In the genomic region with DNA sequence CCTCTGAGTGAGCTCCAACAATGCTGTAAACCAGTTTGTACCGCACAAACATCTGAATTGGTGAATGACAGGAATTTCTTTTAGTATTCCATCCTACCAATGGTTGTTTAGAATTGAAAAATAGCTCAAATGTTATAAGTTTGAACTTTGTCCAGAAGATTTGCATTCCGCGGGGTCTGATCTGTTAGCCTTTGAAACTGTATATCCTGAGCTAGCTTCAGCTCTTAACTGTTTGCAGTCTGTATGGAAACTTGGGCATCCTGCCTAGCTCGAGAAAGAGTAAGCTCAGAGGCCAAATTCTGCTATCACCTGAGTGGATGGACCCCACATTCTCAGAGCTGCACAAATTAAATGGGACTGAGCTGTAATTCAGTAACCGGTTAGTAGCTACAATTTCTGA, we compare ENCODE assay signal across 8 mouse cellular contexts. TPM values are rescaled to one million over a fixed set of nuclear protein-coding genes. Genes with fewer than 3 reads are reported as not detected.
DNase-seq lines count a peak whose midpoint lies in the region; ATAC-seq lines count a peak whose summit lies in the region.
"Had no signal": no experiment of that assay in that cellular context is flagged by ENCODE, and none has a peak within 500 bp of the region (broad histone marks: within the 10 kb centered on the region; RNA-seq: fewer than 3 reads in every experiment).

No protein-coding gene starts in this region.

- H3K9ac ChIP-seq in liver, embryonic 15.5 days = no peak overlapping the region

- H3K27ac ChIP-seq in liver, embryonic 15.5 days (replicated peaks) = no peak overlapping the region

- WGBS in liver, embryonic 15.5 days (ENCODE audit: insufficient replicate concordance) = 71% methylated on average over 5 of the region's 5 CpGs

- H3K27me3 ChIP-seq in megakaryocyte, embryonic 14.5 days (replicated peaks) = no peaks in the 10 kb centered on the region
- H3K27me3 ChIP-seq in liver, embryonic 15.5 days = no peaks in the 10 kb centered on the region
- H3K27me3 ChIP-seq: Patski had no signal

- H3K4me2 ChIP-seq in liver, embryonic 15.5 days = 0 out of 2 replicates have a peak overlapping the region, but pooled peaks have one; percentile 97

- peaks cover 54% of the 10 kb centered on the region for H3K36me3 ChIP-seq in megakaryocyte, embryonic 14.5 days (replicated peaks; ENCODE audit: low read length)
- H3K36me3 ChIP-seq in liver, embryonic 15.5 days (replicated peaks) = peaks cover 29% of the 10 kb centered on the region

- peaks cover 73% of the 10 kb centered on the region for H3K4me1 ChIP-seq in megakaryocyte, embryonic 14.5 days
- H3K4me1 ChIP-seq in liver, embryonic 15.5 days (replicated peaks) = peaks cover 42% of the 10 kb centered on the region

- no peak for ATAC-seq in megakaryocyte, adult 5-6 weeks (ENCODE audit: poor library complexity, severe bottlenecking)
- no peak for ATAC-seq in liver, embryonic 15.5 days (ENCODE audit: insufficient read depth)
- ATAC-seq: Patski had no signal

- peak; percentile 7 for DNase-seq in heart, postnatal 4 days
- DNase-seq in ovary, postnatal 10 days (ENCODE audit: low spot score) = no peak
- DNase-seq in left cerebral cortex, adult 9 months (ENCODE audit: low spot score in 2 of 2) = no peak
- no peak for DNase-seq in right cerebral cortex, postnatal 36 days (ENCODE audit: low spot score in 2 of 2)

- no peaks in the 10 kb centered on the region for H3K9me3 ChIP-seq in megakaryocyte, embryonic 14.5 days
- no peaks in the 10 kb centered on the region for H3K9me3 ChIP-seq in liver, embryonic 15.5 days (replicated peaks)

- H3K4me3 ChIP-seq in megakaryocyte, embryonic 14.5 days (replicated peaks) = peak overlapping the region; percentile 93
- H3K4me3 ChIP-seq in liver, embryonic 15.5 days (replicated peaks) = no peak overlapping the region

RNA-seq across cellular contexts. Expression of a gene that starts 3.0 kb away (rescaled TPM):
- polyA plus RNA-seq in megakaryocyte, embryonic 14.5 days (2012; ENCODE audit: insufficient read depth, low replicate concordance) = 5.8 and 9.9 TPM in 2 replicates
- total RNA-seq in megakaryocyte, adult 5-6 weeks (2015) = 46.4 and 55.3 TPM in 2 replicates
- 22.6 and 25.0 TPM in 2 replicates for total RNA-seq in megakaryocyte, adult 5-6 weeks (2017)
- total RNA-seq in heart, postnatal 4 days (2021) = 10 to 100 TPM; 36.7 to 41.3 TPM
- 8.3 and 8.6 TPM in 2 replicates for polyA plus RNA-seq in liver, embryonic 15.5 days (2015; fragmentation: Nextera tagmentation; extraction: Ambion mirVana)

RNA-seq across cellular contexts. Expression of a gene that starts 23.9 kb away (rescaled TPM):
- 25.7 and 74.9 TPM in 2 replicates for polyA plus RNA-seq in megakaryocyte, embryonic 14.5 days (2012; ENCODE audit: insufficient read depth, low replicate concordance)
- 146 and 156 TPM in 2 replicates for total RNA-seq in megakaryocyte, adult 5-6 weeks (2015)
- 369 and 388 TPM in 2 replicates for total RNA-seq in megakaryocyte, adult 5-6 weeks (2017)
- 100 to 1,000 TPM; 207 to 224 TPM for total RNA-seq in heart, postnatal 4 days (2021)
- 108 and 113 TPM in 2 replicates for polyA plus RNA-seq in liver, embryonic 15.5 days (2015; fragmentation: Nextera tagmentation; extraction: Ambion mirVana)

RNA-seq across cellular contexts. Expression of a gene that starts 26.7 kb away (rescaled TPM):
- polyA plus RNA-seq in megakaryocyte, embryonic 14.5 days (2012; ENCODE audit: insufficient read depth, low replicate concordance) = 294 and 346 TPM in 2 replicates
- total RNA-seq in megakaryocyte, adult 5-6 weeks (2015) = 0.67 and 0.73 TPM in 2 replicates
- 1.3 and 2.2 TPM in 2 replicates for total RNA-seq in megakaryocyte, adult 5-6 weeks (2017)
- total RNA-seq in heart, postnatal 4 days (2021) = 10 to 100 TPM; 39.5 to 40.0 TPM
- polyA plus RNA-seq in liver, embryonic 15.5 days (2015; fragmentation: Nextera tagmentation; extraction: Ambion mirVana) = 1.1 and 1.5 TPM in 2 replicates

Comparison
In these comparisons a context has a peak if more than half of its experiments do, and no peak if none do; other contexts are left out.
1. RNA of a gene that starts 26.7 kb away (total RNA-seq): 39.5 to 40.0 TPM in heart, postnatal 4 days; 0.67 to 2.2 TPM in megakaryocyte, adult 5-6 weeks; every median in the first group is over 10 times any median in the second.